Mouse (Mus musculus) embryonic fibroblast, embryonic 13.5 days (primary cell): ENCODE data around the gene Tmem19. TPM values are rescaled to one million over a fixed set of nuclear protein-coding genes. Genes with fewer than 3 reads are reported as not detected.

Experiments used
- H3K27ac ChIP-seq: 2 replicates; pipeline ENCODE4 v1.5.1; 2012; ENCODE audit warnings: low read length, control low read depth, inconsistent platforms; ENCODE audit not compliant: insufficient read depth
- H3K4me1 ChIP-seq: 2 replicates; pipeline ENCODE4 v1.6.1; 2011; ENCODE audit warnings: low read length; ENCODE audit not compliant: control insufficient read depth, insufficient read depth
- H3K4me3 ChIP-seq: 2 replicates; pipeline ENCODE4 v1.5.1; 2011; ENCODE audit warnings: mild to moderate bottlenecking, control low read depth, low read length; ENCODE audit not compliant: insufficient read depth
- CTCF ChIP-seq: IDR thresholded peaks from 2 replicates; pipeline ENCODE4 v1.5.1; 2011; ENCODE audit warnings: mild to moderate bottlenecking, control low read depth, low read length, moderate library complexity, borderline replicate concordance; ENCODE audit not compliant: insufficient read depth
- POLR2A ChIP-seq: IDR thresholded peaks from 2 replicates; pipeline ENCODE4 v1.6.1; 2011; ENCODE audit warnings: low read depth, mild to moderate bottlenecking, control low read depth, low read length, moderate library complexity
- polyA plus RNA-seq: library from polyadenylated mRNA; stranded (reverse); fragments of >200 nt; gene quantifications from 2 replicates; pipeline ENCODE4 v1.2.4, GENCODE M21; 2011; ENCODE audit warnings: low read depth; ENCODE audit not compliant: missing spikeins, insufficient read length

Gene Tmem19
- polyA plus RNA-seq, 1 experiment, result 40.7 TPM

GRCm38 (mm10) chr10:115350810-115351397, 11.4 kb downstream of the Tmem19 start:
- no peak overlapping the region for H3K4me3 ChIP-seq
- no peaks in the 10 kb centered on the region for H3K4me1 ChIP-seq
- TF ChIP-seq POLR2A (no peak), CTCF (no peak)
- no peak overlapping the region for H3K27ac ChIP-seq

- Histone ChIP-seq H3K4me3 (no peak overlapping the region), H3K27ac (no peak overlapping the region), H3K4me1 (no peaks in the 10 kb centered on the region)
- TF ChIP-seq POLR2A (no peak), CTCF (no peak)
Measured at GRCm38 (mm10) chr10:115349509-115349908, 12.8 kb downstream of the Tmem19 start.

- Histone ChIP-seq H3K4me1 (no peaks in the 10 kb centered on the region), H3K4me3 (no peak overlapping the region), H3K27ac (no peak overlapping the region)
- no peak for TF ChIP-seq CTCF
- TF ChIP-seq POLR2A, result no peak
Measured at GRCm38 (mm10) chr10:115349029-115349428, 13.3 kb downstream of the Tmem19 start.

GRCm38 (mm10) chr10:115348131-115348530, 14.2 kb downstream of the Tmem19 start:
- Histone ChIP-seq H3K4me3 (no peak overlapping the region), H3K27ac (no peak overlapping the region), H3K4me1 (no peaks in the 10 kb centered on the region)
- TF ChIP-seq CTCF (no peak), POLR2A (no peak)

GRCm38 (mm10) chr10:115346444-115346843, 15.9 kb downstream of the Tmem19 start:
- Histone ChIP-seq H3K27ac (no peak overlapping the region), H3K4me1 (no peaks in the 10 kb centered on the region), H3K4me3 (no peak overlapping the region)
- TF ChIP-seq CTCF (no peak), POLR2A (no peak)

GRCm38 (mm10) chr10:115342771-115343425, 19.4 kb downstream of the Tmem19 start:
- H3K27ac ChIP-seq, result no peak overlapping the region
- H3K4me1 ChIP-seq, result no peaks in the 10 kb centered on the region
- TF ChIP-seq POLR2A, result no peak
- no peak overlapping the region for H3K4me3 ChIP-seq

- Histone ChIP-seq H3K4me1 (no peaks in the 10 kb centered on the region), H3K27ac (no peak overlapping the region), H3K4me3 (no peak overlapping the region)
- no peak for TF ChIP-seq CTCF
- TF ChIP-seq POLR2A, result no peak
Measured at GRCm38 (mm10) chr10:115339820-115340328, 22.4 kb downstream of the Tmem19 start.

- peaks cover 8% of the 10 kb centered on the region; the same call in 1 of the 2 replicates for H3K4me1 ChIP-seq
- TF ChIP-seq POLR2A, result no peak
- no peak for TF ChIP-seq CTCF
- no peak overlapping the region for H3K27ac ChIP-seq
- H3K4me3 ChIP-seq, result no peak overlapping the region
Measured at GRCm38 (mm10) chr10:115336901-115337300, 25.4 kb downstream of the Tmem19 start.

- Histone ChIP-seq H3K4me1 (peaks cover 8% of the 10 kb centered on the region; the same call in 1 of the 2 replicates), H3K4me3 (no peak overlapping the region), H3K27ac (peak overlapping the region; percentile 99)
- no peak for TF ChIP-seq CTCF
- TF ChIP-seq POLR2A, result no peak
Measured at GRCm38 (mm10) chr10:115333528-115333927, 28.8 kb downstream of the Tmem19 start.

- H3K27ac ChIP-seq, result peak overlapping the region; percentile 99
- TF ChIP-seq CTCF (no peak), POLR2A (no peak)
- no peak overlapping the region for H3K4me3 ChIP-seq
- peaks cover 8% of the 10 kb centered on the region; the same call in 1 of the 2 replicates for H3K4me1 ChIP-seq
Measured at GRCm38 (mm10) chr10:115332997-115333396, 29.3 kb downstream of the Tmem19 start.
